Mouse (Mus musculus): ENCODE data around the gene Wdr37.
A peak's percentile ranks its signal among the peaks of the same experiment; 100 is the strongest.

- TF ChIP-seq CTCF (IDR thresholded peaks at IDR 0.05; ENCODE audit: control insufficient read depth, insufficient read depth, insufficient read length) (peak; percentile 61), USF1 (IDR thresholded peaks at IDR 0.05; ENCODE audit: low read depth) (no peak), FOSL1 (IDR thresholded peaks at IDR 0.05; ENCODE audit: insufficient read depth, low read length, poor library complexity, severe bottlenecking) (no peak)
Measured at GRCm38 (mm10) chr13:8870510-8871313, 997 bp downstream of the Wdr37 start.

Measured in C2C12 (cell line).